Mouse (Mus musculus) cerebellum, adult 9-11 months (tissue): Measurements from ENCODE around the gene Dctn1.
A peak's percentile ranks its signal among the peaks of the same experiment; 100 is the strongest.
"Not testable (repeated sequence)": the region's sequence is repeated elsewhere in the genome, so short reads cannot be mapped to it uniquely, and the experiment has no call there.

Experiments
- DNase-seq: peaks from one replicate; pipeline ENCODE4 v3.0.0; 2022

Gene Dctn1

DNA sequence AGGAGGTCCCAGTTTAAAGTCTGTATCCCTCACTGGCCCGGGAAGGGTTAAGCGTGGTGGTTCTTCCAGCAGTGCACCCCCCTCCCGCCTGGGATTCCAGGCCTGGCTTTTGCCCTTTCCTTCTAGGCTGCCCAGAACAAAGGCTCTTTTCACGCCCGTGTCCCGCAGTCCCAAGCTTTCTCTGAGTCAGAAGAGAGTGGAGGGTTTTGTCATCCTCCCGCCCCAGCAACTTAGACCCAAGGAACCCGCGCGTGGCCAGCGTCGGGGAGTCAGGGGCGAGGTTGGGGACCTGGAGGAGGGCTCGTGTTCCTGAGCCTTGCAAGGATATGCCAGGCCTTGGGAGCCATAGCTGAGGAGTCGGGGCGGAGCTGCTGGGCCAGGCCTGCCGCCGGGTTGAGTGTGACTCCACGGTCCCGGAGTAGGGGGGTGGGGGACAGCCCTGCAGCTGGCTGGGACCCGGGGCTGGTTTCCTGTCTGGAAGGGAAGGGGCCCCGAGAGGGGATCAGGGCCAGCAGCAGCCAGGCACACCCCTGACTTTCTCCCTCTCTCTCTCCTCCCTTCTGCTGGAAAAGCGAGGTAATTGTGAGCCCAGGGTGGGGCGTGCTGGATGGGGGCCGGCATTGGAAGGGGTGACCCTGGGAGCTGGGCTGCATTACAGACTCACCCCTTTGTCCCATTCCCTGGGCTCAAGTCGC lies 28.7 kb upstream of the Dctn1 start:
- no peak for DNase-seq

GRCm38 (mm10) chr6:83137576-83137950 lies 28.2 kb upstream of the Dctn1 start:
- DNase-seq = peak; percentile 54

- no peak for DNase-seq
Observed at GRCm38 (mm10) chr6:83138056-83138455, 27.7 kb upstream of the Dctn1 start.

GRCm38 (mm10) chr6:83140044-83140443 lies 25.7 kb upstream of the Dctn1 start:
- no peak for DNase-seq

DNA sequence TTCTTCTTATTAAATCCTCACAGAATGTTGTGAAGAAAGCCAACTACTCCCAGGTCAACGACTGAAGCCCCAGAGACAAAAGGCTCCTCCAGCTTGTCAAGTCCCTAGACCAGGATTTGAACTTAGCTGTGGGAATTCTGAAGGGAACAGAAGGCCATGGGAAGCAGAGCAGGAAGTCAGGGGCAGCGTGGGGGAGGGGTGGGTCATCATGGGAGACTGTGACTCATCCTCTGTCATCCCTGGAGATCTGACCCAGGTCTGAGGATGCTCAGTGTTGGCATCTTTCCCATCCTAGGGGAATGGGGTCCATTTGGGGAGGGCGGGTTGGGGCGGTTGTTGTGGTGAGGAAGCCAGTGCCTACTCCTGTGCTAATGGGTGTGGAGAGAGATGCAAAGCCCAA lies 24.1 kb upstream of the Dctn1 start:
- no peak for DNase-seq

DNA sequence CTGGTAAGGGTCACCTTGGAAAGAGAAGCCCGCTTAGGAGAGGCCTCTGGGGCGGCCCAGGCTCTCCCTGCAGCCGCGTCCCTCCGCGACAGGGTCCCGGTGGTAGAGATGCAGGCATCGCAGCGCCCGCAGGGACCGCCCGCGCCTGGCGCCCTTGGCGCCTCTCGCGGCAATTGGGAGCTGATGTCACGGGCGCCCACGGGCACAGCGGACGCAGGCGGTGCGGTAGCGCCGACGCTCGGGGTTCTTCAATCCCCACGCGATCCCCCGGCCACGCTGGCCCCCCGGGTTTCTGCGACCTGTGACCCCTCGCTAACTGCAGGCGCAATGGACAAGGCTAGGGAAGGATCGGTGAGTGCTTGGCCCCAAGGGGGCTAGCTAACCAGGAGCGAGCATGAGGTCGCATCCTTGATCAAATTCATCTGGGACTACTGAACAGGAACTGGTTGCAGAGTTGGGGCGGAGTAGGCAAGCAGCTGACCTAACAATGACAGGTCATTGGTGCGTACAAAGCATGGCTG lies 23.4 kb upstream of the Dctn1 start:
- no peak for DNase-seq

GRCm38 (mm10) chr6:83142886-83143285 lies 22.8 kb upstream of the Dctn1 start:
- no peak for DNase-seq

- no peak for DNase-seq
Observed at GRCm38 (mm10) chr6:83145209-83145608, 20.5 kb upstream of the Dctn1 start.

DNA sequence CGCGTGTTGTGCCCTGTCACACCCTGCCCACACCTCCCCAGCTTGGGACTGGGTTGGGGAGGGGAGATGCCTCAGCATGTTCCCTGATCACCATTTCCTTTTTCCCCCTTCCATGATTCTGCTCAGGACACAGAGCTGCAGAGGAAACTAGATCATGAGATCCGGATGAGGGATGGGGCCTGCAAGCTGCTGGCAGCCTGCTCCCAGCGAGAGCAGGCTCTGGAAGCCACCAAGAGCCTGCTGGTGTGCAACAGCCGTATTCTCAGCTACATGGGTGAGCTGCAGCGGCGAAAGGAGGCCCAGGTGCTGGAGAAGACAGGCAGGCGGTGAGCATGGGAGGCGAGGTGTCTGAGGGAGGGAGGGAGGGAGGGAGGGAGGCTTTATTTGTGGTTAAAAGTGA lies 19.9 kb upstream of the Dctn1 start:
- DNase-seq = no peak

DNA sequence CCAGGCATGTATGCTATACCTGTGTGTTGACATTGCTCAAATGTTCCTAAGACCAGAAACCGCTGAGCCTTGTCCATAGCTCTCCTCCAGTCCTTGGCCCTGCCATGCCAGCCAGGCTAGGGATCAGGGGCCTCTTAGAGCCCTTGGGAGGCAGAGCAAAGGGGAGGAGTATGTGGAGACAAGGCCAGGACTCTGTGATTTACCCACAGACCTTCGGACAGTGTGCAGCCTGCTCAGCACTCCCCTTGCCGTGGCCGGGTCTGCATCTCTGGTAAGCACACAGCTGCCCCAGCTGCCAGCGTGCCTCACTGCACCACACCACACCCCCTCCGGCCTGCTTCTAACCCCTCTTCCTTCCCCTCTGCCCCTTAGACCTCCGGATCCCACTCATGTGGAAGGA lies 18.4 kb upstream of the Dctn1 start:
- no peak for DNase-seq

DNA sequence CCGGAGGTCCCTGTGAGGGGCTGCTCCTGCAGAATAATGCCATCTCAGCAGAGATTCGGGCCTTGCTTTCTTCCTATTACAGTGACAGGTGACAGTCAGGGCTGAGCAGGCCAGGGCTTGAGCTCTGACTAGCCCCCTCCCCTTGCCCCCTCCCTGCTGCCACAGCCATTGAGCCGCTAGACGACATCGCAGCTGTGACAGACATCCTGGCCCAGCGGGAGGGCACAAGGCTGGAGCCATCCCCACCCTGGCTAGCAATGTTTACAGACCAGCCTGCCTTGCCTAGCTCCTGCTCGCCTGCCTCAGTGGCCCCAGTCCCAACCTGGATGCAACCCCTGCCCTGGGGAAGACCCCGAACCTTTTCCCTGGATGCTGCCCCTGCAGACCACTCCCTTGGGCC lies 14.0 kb upstream of the Dctn1 start:
- DNase-seq = no peak

DNA sequence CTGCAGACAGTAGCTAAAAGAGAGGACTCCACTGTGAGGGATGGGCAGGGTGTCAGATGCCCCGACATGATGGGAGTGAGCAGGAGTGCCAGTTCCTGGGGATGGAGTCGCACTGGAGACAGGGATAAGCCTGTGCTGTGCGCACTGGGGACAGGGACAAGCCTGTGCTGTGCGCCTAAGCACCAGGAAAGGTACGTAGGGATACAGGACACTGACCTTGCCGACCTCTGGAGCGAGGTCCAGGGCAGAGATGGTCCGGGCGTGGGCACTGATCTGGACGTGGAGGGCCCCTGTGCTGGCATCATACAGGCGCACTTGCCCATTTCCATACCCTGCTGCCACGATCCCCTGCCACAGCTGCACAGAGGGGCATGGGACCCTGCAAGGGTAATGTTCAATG lies 12.7 kb upstream of the Dctn1 start:
- DNase-seq = no peak

- no peak for DNase-seq
Observed at GRCm38 (mm10) chr6:83153485-83153884, 12.2 kb upstream of the Dctn1 start.

DNA sequence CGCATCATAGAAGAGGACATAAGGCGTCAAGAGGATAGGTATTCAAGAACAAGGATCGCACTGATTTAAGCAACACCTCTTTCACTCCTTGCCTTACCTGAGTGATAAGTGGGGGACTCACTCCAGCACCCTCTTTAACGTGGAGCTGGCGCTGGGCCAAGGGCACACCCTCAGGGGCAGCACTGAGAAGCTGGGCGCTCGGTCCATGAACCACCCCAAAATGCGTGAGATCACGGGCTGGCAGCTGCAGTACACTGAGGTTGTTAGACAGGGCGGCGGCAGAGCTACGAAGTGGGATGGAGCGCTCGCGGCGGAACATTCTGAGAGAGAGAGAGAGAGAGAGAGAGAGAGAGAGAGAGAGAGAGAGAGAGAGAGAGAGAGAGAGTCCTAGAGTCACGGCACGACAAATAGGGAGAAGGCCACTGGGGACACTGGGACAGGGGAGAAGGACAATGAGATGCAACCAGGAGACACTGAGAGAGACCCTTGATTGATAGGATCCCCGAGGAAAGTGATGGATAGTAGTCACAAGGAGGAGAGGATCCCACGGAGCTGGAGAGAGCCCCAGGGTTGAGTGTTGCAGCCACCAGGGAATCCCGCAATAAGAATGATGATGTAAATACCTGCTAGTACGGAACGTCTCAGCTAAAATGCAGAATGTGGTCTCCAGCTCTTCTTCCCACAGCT lies 10.0 kb upstream of the Dctn1 start:
- no peak for DNase-seq

- DNase-seq = peak; percentile 78
Observed at GRCm38 (mm10) chr6:83156259-83156684, 9.4 kb upstream of the Dctn1 start, which contains the start of the genes Wdr54 and 1700003E16Rik. TSS of gene Wdr54 (minus strand) at chr6:83156397. TSS of gene 1700003E16Rik (plus strand) at chr6:83156404.

GRCm38 (mm10) chr6:83159456-83159855 lies 6.3 kb upstream of the Dctn1 start:
- not testable (repeated sequence) for DNase-seq

DNA sequence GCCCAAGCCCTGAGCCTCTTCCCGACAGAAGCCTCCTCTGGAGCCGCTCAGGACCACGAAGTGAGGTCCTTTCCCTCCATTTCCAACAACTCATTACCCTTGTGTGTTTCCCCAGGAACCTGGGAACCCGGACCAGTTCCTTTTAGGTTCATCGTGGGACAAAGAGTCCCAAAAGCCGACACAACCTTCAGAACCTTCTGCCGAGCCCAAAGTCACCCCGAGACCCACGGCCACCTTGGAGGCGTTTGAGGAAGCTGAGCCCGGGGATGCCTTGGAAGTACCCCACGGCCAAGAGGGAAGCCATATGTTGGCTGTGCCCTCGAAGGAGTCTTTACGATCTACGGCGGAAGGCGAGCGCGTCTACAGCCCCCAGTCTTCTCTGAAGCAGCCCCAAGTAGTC lies 4.3 kb upstream of the Dctn1 start:
- no peak for DNase-seq

DNA sequence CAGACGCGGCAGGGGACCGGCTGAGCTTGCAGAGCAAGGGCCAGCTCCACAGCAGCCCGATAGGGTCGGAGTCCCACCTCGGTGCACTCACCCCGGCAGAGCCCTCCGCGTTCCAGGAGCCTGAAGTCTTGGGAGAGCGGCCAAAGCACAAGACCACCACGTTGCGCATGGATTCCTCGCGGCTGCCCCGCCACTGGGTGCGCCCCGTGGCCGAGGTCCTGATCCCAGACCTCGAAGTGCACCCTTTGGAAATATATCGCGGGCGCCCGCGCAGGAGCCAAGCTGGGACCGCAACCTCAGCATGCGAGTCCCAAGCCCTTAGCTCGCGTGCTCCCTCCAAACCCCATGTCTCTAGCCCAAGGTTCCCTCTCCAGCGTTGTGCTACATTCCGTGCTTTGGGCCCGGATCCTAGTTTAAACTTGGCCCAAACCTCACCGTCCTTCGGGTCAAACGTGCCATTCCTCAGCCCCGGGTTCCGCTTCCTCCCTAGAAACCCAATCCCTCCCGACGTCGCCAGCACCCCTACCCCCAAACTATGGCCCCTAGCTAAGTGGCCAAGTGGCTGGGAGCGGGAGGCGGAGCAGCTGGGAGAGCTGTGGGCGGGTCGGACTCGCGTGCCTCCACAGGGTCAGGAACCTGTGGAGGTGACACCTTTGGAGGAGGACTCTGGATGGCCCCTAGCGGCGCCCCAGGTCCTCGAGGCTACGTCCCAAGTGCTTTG lies 3.6 kb upstream of the Dctn1 start:
- peak; percentile 74 for DNase-seq

GRCm38 (mm10) chr6:83162701-83163100 lies 3.0 kb upstream of the Dctn1 start:
- peak; percentile 84 for DNase-seq

DNA sequence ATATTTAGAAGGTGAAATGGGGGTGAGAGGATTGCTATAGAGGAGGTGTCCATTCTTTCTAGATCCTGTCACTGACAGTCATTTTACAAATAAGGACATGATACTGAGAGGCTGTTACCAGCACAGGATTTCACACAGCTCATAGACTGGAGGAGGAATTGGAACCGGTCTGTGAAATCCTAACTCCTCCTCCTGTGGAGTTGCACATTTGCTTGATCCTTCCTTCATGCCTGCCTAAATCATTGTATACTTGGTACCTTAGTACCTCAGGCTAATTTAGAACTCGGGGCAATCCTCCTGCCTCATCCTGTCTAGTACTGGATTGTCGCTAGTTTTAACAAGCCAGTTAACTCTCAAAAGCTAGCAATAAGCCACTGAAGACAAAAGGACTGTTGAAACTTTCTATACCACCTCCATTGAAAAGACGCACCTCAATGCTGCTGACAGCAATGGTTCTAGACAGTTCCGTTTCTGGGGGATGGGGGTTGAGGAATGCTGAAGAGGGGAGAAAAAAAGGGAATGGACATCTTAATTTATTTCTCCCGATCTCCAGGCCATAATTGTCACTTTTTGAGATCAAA lies 604 bp upstream of the Dctn1 start:
- no peak for DNase-seq

GRCm38 (mm10) chr6:83166243-83166630 lies 517 bp downstream of the Dctn1 start:
- no peak for DNase-seq

GRCm38 (mm10) chr6:83169872-83170271 lies 4.2 kb downstream of the Dctn1 start:
- no peak for DNase-seq

DNA sequence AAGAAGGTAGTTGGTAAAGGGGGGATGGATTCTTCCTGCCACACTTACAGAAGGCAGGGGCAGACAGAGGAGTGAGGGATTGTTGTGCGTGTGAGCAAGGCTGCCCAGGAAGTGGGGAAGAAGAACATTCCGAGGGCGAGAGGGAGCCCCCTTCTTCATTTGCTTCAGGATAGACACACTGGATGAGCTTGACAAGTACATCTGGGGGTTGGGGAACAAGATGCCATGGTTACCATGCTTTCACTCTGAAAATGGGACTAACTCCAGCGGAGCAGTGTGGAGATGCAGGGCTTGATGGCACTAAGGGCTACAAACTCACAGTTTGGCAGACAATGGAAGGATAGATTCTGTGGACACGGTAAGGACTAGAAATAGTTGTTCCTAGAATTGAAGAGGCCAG lies 5.3 kb downstream of the Dctn1 start:
- DNase-seq = no peak
